Mouse (Mus musculus): ENCODE measurements at regions not wholly inside any gene's neighbourhood (a gene's known extent, or its start where the extent isn't known, plus 50 kb on each side); places are given as distances from the start of the nearest gene placed in this dataset.

DNA sequence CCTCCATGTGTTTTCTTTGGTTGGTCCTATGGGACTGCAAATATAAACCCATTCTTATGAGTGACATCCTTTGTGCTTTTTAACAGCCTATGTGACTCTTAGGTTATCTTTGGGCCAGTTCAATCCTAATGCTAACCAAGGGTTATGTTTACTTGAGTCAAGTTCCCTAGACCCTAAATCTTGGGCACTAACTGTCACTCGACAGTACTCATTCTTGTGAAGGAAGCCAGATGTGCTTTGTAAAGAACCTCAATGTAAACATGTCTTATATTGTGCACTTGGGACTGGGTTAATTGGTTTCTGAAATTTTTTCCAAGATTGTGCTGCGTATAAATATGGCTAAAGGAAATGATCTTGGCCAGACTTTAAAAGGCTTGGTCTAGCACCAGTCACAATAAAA, 939.0 kb upstream of the Mdga2 start:
- no peak overlapping the region for H3K4me3 ChIP-seq (ENCODE audit: insufficient read depth in 1 of 2, low read depth in 1 of 2, low read length in 2 of 2, poor library complexity in 1 of 2, severe bottlenecking in 1 of 2)
- H3K27ac ChIP-seq (ENCODE audit: insufficient read depth, low read depth, low read length, poor library complexity, severe bottlenecking), result no peak overlapping the region
- no peak for DNase-seq (ENCODE audit: low read depth, low spot score)
- TF ChIP-seq CHD2 (IDR thresholded peaks at IDR 0.05; ENCODE audit: low read depth, low read length) (no peak), MAFK (IDR thresholded peaks at IDR 0.05; ENCODE audit: insufficient read depth, low read depth, low read length) (no peak), ZNF384 (IDR thresholded peaks at IDR 0.05; ENCODE audit: low read depth, low read length) (no peak), ZC3H11A (IDR thresholded peaks at IDR 0.05; ENCODE audit: borderline replicate concordance, low read depth, low read length) (no peak), HCFC1 (IDR thresholded peaks at IDR 0.05; ENCODE audit: borderline replicate concordance, insufficient read depth, low read length) (no peak)
- H3K9ac ChIP-seq (ENCODE audit: insufficient read depth, low read depth, low read length, poor library complexity, severe bottlenecking), result no peak overlapping the region
- H3K36me3 ChIP-seq (ENCODE audit: control insufficient read depth, insufficient read depth, low read length, poor library complexity, severe bottlenecking), result no peaks in the 10 kb centered on the region
- no peaks in the 10 kb centered on the region for H3K4me1 ChIP-seq (ENCODE audit: control insufficient read depth in 2 of 2, insufficient read depth in 2 of 2, low read length in 2 of 2, poor library complexity in 1 of 2)
- no peaks in the 10 kb centered on the region for H3K9me3 ChIP-seq (ENCODE audit: control insufficient read depth, insufficient read depth, low read depth, low read length)
- in situ Hi-C loops (cut with MboI; ENCODE audit: low sequenced_read_pairs in 2 of 2, unreplicated experiment in 2 of 2), result no loop called here

DNA sequence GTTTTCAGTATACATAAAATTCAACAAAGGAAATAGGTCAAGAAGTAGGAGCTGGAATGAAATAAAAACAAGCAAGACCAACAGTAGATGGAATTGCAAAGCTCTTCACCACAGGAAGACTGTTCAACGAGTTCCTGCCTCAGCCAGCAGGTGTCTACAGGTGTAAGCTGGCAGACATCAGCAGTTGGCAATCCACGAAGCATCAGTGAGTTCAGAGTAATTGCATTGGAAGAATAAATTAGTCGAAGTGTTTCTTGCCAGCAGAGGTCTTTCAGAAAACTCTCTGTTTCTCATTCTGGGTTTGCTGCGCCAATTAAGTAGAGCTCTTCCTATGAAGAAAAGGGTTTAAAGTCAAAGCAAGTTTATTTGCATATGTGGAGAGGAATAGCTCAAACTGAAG, 925.7 kb upstream of the Mdga2 start:
- Histone ChIP-seq H3K4me3 (ENCODE audit: insufficient read depth in 1 of 2, low read depth in 1 of 2, low read length in 2 of 2, poor library complexity in 1 of 2, severe bottlenecking in 1 of 2) (no peak overlapping the region), H3K9me3 (ENCODE audit: control insufficient read depth, insufficient read depth, low read depth, low read length) (no peaks in the 10 kb centered on the region), H3K36me3 (ENCODE audit: control insufficient read depth, insufficient read depth, low read length, poor library complexity, severe bottlenecking) (no peaks in the 10 kb centered on the region), H3K4me1 (ENCODE audit: control insufficient read depth in 2 of 2, insufficient read depth in 2 of 2, low read length in 2 of 2, poor library complexity in 1 of 2) (no peaks in the 10 kb centered on the region), H3K27ac (ENCODE audit: insufficient read depth, low read depth, low read length, poor library complexity, severe bottlenecking) (no peak overlapping the region), H3K9ac (ENCODE audit: insufficient read depth, low read depth, low read length, poor library complexity, severe bottlenecking) (no peak overlapping the region)
- no peak for DNase-seq (ENCODE audit: low read depth, low spot score)
- in situ Hi-C loops (cut with MboI; ENCODE audit: low sequenced_read_pairs in 2 of 2, unreplicated experiment in 2 of 2), result no loop called here
- TF ChIP-seq CHD2 (IDR thresholded peaks at IDR 0.05; ENCODE audit: low read depth, low read length), result no peak
- TF ChIP-seq ZNF384 (IDR thresholded peaks at IDR 0.05; ENCODE audit: low read depth, low read length), result no peak

DNA sequence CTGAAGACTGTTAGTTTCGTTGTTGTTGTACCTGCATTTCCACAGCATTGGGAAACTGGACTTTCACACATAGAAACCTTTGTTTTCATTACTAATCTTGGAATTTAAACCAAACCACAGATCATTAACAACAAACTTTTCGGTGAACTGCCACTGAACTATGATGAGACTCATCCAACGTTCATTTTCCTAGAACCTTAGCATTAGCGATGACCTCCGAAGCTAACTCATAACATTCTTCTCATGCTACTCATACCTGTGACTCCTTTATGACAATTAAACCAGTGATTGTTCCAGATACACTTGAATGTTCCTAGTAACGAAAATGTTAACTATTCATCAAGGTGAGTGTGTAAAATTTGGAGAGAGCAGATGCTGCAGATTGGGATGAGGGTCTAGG, 917.5 kb upstream of the Mdga2 start:
- H3K36me3 ChIP-seq (ENCODE audit: control insufficient read depth, insufficient read depth, low read length, poor library complexity, severe bottlenecking), result no peaks in the 10 kb centered on the region
- no peaks in the 10 kb centered on the region for H3K9me3 ChIP-seq (ENCODE audit: control insufficient read depth, insufficient read depth, low read depth, low read length)
- H3K9ac ChIP-seq (ENCODE audit: insufficient read depth, low read depth, low read length, poor library complexity, severe bottlenecking), result no peak overlapping the region
- no peak for DNase-seq (ENCODE audit: low read depth, low spot score)
- in situ Hi-C loops (cut with MboI; ENCODE audit: low sequenced_read_pairs in 2 of 2, unreplicated experiment in 2 of 2), result no loop called here
- H3K4me1 ChIP-seq (ENCODE audit: control insufficient read depth in 2 of 2, insufficient read depth in 2 of 2, low read length in 2 of 2, poor library complexity in 1 of 2), result no peaks in the 10 kb centered on the region
- H3K27ac ChIP-seq (ENCODE audit: insufficient read depth, low read depth, low read length, poor library complexity, severe bottlenecking), result no peak overlapping the region
- TF ChIP-seq MAFK (IDR thresholded peaks at IDR 0.05; ENCODE audit: insufficient read depth, low read depth, low read length) (no peak), ZC3H11A (IDR thresholded peaks at IDR 0.05; ENCODE audit: borderline replicate concordance, low read depth, low read length) (no peak), CHD2 (IDR thresholded peaks at IDR 0.05; ENCODE audit: low read depth, low read length) (no peak), HCFC1 (IDR thresholded peaks at IDR 0.05; ENCODE audit: borderline replicate concordance, insufficient read depth, low read length) (no peak), ZNF384 (IDR thresholded peaks at IDR 0.05; ENCODE audit: low read depth, low read length) (no peak)
- no peak overlapping the region for H3K4me3 ChIP-seq (ENCODE audit: insufficient read depth in 1 of 2, low read depth in 1 of 2, low read length in 2 of 2, poor library complexity in 1 of 2, severe bottlenecking in 1 of 2)

DNA sequence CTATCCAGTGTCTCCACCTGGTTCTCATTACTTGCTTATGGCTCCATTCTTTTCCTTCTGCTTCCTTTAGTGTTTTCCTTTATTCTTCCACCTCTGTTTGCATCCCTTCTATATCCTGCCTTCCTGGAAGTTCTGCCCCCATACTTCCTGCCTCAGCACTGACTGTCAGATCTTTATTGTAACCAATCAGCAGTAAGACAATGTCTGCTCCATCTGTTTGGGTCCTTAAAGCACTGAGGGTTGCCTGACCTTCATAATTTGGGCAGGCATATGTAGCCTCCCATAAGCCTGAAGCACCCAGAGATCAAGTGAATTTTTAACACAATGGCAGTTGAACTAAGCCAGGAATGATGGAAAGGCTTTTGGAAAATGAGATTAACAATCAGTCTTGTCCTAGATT, 909.4 kb upstream of the Mdga2 start:
- in situ Hi-C loops (cut with MboI; ENCODE audit: low sequenced_read_pairs in 2 of 2, unreplicated experiment in 2 of 2), result no loop called here
- no peak for TF ChIP-seq MAFK (IDR thresholded peaks at IDR 0.05; ENCODE audit: insufficient read depth, low read depth, low read length)
- TF ChIP-seq ZNF384 (IDR thresholded peaks at IDR 0.05; ENCODE audit: low read depth, low read length), result no peak
- no peak for TF ChIP-seq HCFC1 (IDR thresholded peaks at IDR 0.05; ENCODE audit: borderline replicate concordance, insufficient read depth, low read length)
- no peak for TF ChIP-seq ZC3H11A (IDR thresholded peaks at IDR 0.05; ENCODE audit: borderline replicate concordance, low read depth, low read length)
- no peak for TF ChIP-seq CHD2 (IDR thresholded peaks at IDR 0.05; ENCODE audit: low read depth, low read length)
- no peak overlapping the region for H3K9ac ChIP-seq (ENCODE audit: insufficient read depth, low read depth, low read length, poor library complexity, severe bottlenecking)

DNA sequence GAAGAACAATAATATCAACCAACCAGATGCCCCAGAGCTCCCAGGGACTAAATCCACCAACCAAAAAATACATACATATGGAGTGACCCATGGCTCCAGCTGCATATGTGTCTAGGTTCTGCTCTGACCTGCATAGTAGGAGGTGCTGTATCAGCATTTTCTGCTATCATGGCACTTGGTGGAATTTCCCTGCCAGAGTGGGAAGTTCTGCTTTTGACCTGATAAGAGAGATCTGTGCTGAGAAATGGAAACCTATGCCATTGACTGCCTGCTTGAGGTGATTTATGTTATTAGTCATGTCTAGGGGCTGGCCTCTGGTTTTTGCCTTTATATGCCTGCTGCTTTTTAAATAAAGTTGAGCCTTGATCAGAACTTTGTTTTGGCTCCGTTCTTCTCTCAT, 893.4 kb upstream of the Mdga2 start:
- H3K27ac ChIP-seq (ENCODE audit: insufficient read depth, low read depth, low read length, poor library complexity, severe bottlenecking), result no peak overlapping the region
- TF ChIP-seq ZNF384 (IDR thresholded peaks at IDR 0.05; ENCODE audit: low read depth, low read length), result no peak
- TF ChIP-seq MAFK (IDR thresholded peaks at IDR 0.05; ENCODE audit: insufficient read depth, low read depth, low read length), result 0 out of 2 replicates have a peak, but pooled peaks have one; percentile 22
- H3K9ac ChIP-seq (ENCODE audit: insufficient read depth, low read depth, low read length, poor library complexity, severe bottlenecking), result no peak overlapping the region
- H3K36me3 ChIP-seq (ENCODE audit: control insufficient read depth, insufficient read depth, low read length, poor library complexity, severe bottlenecking), result no peaks in the 10 kb centered on the region
- in situ Hi-C loops (cut with MboI; ENCODE audit: low sequenced_read_pairs in 2 of 2, unreplicated experiment in 2 of 2), result no loop called here
- H3K4me1 ChIP-seq (ENCODE audit: control insufficient read depth in 2 of 2, insufficient read depth in 2 of 2, low read length in 2 of 2, poor library complexity in 1 of 2), result no peaks in the 10 kb centered on the region
- no peak for DNase-seq (ENCODE audit: low read depth, low spot score)
- no peaks in the 10 kb centered on the region for H3K9me3 ChIP-seq (ENCODE audit: control insufficient read depth, insufficient read depth, low read depth, low read length)
- H3K4me3 ChIP-seq (ENCODE audit: insufficient read depth in 1 of 2, low read depth in 1 of 2, low read length in 2 of 2, poor library complexity in 1 of 2, severe bottlenecking in 1 of 2), result no peak overlapping the region

More for the DNA sequence above, 909.4 kb upstream of the Mdga2 start:
- Histone ChIP-seq H3K27ac (ENCODE audit: insufficient read depth, low read depth, low read length, poor library complexity, severe bottlenecking) (no peak overlapping the region), H3K9me3 (ENCODE audit: control insufficient read depth, insufficient read depth, low read depth, low read length) (no peaks in the 10 kb centered on the region), H3K4me1 (ENCODE audit: control insufficient read depth in 2 of 2, insufficient read depth in 2 of 2, low read length in 2 of 2, poor library complexity in 1 of 2) (no peaks in the 10 kb centered on the region), H3K36me3 (ENCODE audit: control insufficient read depth, insufficient read depth, low read length, poor library complexity, severe bottlenecking) (no peaks in the 10 kb centered on the region), H3K4me3 (ENCODE audit: insufficient read depth in 1 of 2, low read depth in 1 of 2, low read length in 2 of 2, poor library complexity in 1 of 2, severe bottlenecking in 1 of 2) (no peak overlapping the region)
- DNase-seq (ENCODE audit: low read depth, low spot score), result peak; percentile 9

Measured in ES-E14 (cell line).